Mouse (Mus musculus): ENCODE results near the gene 1700092M07Rik. TPM values are rescaled to one million over a fixed set of nuclear protein-coding genes. Genes with fewer than 3 reads are reported as not detected.

Gene 1700092M07Rik
- under 1 TPM in 1 of 2 experiments, not detected in 1; 0.72 TPM for total RNA-seq (2021)
- long read RNA-seq, experiment 1, result 0 reads
- long read RNA-seq, experiment 2, result 0 reads

DNA sequence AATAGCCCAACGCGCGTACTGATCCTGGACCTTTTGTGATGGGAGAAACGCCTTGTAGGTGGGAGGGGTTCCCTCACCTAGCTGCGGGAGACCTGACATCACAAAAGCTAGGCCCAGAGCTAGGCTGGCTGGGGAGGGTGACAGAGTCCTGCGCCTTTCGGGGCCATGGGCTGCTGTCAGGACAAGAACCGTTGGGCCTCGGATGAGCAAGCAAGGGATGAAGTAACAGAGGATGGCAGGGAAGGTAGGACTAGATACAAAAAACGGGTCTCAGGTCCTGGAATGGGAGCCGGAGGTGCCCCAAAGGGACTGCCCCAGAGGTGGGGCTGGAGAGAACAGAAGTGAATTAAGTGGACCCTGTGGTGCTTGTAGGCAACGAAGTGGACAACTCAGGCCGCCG is at the start of gene 1700092M07Rik:
Gene 1700092M07Rik, plus strand, starts transcription at position 116 of the 400 bp plus-strand sequence.
- peak in 1 of 2 experiments; percentile 8 for DNase-seq

DNA sequence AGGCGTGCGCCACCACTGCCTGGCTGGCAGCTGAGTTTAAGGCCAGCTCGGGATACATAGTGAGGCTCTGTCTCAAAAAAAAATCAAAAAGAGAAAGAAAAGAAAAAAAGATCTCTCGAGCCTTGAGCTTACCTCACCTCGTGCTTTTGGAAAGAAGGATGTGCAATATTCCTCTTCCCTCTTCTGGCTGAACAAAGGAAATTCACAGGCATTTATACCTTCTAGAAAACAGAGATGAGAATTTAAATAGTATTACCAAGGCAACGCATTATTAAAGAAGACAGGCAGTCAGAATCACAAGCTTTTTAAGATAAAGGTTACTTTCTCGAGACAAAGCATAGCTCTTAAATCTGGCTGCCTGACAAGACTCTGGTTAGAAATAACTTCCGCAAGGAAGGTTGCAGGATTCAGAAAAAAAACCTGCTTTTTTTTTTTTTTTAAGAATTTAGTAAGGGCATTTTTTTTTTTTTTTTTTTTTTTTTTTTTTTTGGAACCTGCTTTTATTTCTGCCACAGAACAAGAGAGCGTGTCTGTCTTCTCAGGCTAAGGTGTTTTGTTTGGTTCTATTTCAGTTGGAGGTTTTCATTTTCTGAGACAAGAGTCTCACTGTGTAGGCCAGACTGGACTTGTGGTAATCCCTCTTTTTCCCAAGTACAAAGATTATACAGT is 48.5 kb upstream of the 1700092M07Rik start:
- no peak for DNase-seq

DNA sequence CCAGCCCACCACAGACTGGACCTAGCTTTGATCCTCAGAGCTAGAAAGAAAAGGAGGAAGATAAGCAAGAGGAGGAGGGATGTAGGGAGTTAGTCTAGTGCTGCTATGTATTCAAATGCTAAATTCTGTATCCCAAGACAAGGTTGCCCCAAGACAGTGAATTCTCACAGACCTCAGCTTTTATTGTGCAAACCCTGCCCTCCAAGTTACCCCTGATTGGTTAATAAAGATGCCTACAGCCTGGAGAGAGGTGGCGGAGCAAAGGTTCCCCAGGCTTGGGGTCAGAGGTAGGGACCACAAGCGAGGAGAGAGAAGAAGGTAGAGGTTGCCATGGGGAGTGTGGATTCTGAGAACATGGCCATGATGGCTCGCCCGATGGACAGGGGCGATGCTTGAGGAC is 47.8 kb upstream of the 1700092M07Rik start:
- DNase-seq, result no peak

DNA sequence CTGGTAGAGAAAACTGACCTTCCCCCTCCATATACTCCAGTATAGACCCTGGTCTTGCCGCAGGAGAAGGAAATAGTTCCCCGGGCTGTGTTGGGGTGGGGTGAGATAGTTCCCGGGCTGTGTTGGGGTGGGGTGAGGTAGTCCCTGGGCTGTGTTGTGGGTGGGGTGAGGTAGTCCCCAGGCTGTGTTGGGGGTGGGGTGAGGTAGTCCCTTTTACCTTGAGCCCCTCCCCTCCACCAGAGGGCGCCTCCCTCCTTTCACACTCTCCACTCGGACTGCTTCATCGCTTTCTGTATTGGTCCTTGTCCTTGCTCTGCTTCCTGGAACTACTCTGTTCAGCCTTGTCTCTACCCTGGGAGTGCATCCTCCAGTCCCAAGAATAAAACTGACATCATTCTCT is 45.2 kb upstream of the 1700092M07Rik start:
- DNase-seq, result peak; percentile 35 to 49

DNA sequence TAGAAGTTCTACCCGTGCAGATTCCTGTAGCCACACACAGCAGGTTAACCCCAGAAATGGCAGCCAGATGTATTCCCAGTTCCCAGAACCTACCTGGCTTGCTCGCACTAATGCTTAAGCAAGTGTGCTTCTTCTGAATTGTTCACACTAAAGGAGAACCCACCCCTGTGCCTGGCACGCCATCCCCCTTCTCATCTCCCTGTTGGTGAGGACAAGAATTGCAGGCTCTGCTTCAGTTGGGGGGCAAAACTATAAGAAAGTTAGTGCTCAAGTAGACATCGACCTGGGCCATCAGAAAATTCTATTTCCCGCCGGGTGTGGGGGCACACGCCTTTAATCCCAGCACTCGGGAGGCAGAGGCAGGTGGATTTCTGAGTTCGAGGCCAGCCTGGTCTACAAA is 40.9 kb upstream of the 1700092M07Rik start:
- no peak for DNase-seq

DNA sequence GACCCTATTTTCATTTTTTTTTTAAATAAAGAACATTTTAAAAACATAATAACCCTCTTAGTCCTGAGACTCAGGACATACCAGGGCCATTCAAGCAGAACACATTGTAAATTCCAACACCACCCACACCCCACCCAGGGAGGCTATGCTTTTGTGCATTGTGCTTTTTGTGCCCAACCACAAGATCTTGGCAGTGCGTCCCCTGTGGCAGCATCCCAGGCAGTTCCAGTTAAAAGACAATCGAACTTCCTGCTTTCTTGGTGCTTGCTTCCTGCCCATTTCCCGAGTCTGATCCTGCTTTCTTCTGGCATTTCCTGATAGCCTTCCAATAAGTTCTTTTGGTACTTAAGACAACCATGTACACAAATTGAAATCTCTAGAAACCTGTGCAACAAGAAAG is 38.1 kb upstream of the 1700092M07Rik start:
- peak; percentile 41 to 63 for DNase-seq

DNA sequence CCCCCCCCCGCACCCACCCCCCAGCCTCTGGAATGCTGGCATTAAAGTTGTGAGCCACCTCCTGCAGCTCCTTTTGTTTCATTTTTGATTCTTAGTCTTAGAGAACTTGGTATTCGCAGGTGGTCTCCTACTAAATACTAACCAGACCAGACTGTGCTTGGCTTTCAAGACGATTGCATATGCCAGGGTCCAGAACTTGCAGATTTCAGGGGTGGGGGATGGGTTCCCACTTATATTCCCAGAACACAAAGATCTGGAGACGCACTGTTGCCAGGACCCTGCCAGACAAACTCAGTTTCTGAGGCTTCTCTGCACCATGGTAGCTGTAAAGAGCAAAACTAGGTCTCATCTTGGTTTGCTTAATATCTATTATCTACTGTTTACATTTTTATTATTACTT is 36.9 kb upstream of the 1700092M07Rik start:
- no peak for DNase-seq

DNA sequence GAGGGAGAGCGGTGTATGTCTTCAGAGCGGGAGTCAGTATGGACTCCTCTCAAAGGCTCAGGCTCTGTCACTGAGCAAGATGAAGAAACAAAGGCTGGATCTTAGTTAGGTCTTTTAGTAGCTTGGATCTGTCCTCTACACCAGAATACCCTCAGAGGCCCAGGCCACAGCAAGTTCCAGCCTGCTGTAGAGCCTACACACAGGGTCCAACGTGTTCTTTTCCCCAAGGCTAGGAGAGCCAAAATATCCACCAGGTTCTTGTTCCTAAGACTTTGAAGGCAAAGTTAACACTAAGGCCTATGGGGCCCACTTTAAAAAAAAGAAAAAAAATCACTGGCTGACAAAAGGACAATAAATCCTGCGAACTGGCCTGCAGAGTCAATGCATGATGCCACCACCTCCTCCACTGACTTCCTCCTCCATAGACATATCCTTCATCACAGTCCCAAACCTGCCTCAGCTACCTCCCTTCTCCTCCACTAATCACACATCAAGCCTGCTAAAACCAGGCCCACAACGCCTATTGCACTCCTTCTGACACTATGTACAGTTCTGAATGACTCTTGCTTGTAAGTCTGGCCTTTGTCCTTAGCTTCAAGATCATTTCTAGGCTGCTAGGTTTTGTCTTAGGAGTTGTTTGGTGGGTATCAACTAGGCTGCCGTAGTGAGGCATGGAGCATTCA is 35.4 kb upstream of the 1700092M07Rik start:
- no peak for DNase-seq

DNA sequence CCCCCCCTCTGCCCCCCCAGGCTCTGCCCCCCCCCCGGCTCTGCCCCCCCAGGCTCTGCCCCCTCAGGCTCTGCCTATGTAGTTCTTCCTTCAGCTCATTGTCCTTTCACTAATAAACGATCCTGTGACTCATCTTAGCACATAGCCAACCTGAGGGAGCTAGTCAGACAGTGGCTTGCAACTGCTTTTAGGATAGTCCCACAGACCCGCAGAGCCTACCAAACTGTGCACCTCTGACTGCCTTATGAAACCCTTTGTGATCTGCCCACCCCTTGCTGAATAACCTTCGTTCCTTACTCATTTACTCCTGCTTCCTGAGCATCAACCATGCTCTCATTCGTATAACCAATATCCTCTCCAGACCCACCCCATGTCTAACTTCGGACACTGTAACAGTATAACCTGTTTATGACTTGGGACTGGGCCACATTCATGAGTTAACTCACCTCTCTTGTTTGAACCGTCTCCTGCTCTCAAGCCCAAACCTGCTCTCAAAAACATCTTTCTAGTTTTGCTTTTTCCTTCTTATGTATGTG is 34.3 kb upstream of the 1700092M07Rik start:
- no peak for DNase-seq

DNA sequence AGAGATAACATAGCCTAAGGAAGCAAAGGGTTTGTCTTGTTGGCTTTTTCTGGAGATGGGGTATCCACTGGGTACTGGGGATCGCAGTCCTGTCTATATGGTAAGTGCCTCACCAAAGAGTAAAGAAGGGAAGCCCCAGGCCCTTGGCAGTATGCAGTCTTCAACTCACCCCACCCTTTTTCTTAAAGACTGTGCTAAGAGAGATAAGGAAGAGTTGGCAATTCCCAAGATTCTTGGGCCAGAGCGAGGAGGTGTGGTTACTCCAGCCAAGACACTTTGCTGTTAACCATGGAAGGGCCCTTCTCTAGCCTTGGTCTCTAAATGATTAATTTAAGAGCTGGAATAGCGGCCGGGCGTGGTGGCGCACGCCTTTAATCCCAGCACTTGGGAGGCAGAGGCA is 33.6 kb upstream of the 1700092M07Rik start:
- no peak for DNase-seq

DNA sequence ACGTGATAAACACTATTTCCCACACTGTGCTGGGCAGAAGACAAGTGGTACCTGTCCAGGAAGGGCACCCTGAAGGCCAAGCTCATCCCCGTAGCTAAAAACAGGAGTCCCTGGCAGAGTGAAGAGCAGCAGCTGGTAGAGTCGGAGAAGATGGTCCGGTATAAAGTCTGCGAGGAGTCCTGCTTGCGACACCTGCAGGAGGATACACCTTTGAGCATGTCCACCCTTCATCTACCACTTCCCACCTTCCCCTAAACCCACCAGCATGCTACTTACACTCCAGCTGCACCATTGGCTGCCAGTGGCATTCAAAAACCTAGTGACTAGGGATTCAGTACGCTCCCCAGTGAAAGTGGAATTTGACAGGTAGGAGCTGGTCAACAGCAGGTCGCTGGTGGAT is 31.6 kb upstream of the 1700092M07Rik start:
- no peak for DNase-seq

DNA sequence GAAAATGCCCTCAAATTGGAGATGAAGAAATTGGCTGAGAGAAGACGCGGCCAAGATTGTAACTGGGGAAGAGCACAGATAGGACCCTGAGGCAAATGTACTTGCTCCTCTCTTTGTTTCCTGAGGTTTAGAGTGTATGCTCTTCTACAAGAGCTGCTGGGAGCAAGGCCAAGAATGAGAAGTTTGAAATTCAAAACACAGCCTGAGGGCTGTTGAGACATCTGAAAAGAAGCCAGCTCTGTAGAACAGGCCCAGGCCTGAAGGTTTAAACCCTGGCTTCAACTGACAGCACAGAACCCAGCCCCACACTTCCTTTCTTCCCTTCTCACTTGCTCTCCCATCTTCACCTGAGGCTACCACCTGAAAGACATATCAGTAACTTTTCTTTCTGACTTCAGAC is 30.5 kb upstream of the 1700092M07Rik start:
- peak; percentile 50 to 57 for DNase-seq

DNA sequence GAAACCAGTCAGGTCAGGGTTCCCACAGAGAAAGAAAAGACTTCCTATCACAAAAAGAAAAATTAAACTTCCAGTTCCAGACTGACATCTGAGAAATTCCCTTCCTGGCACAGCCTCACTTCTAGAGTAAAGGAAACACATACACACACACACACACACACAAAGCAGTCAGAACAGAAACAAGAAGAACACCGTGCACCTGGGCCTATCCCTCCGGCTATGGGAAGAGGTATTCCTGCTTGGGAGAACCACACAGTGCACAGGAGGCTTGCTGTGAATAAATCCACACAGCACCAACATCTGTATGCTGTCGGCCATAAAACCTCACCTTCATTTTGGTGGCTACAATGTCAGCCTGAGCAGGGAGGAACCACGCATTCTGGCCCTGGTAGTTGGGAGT is 29.0 kb upstream of the 1700092M07Rik start:
- no peak for DNase-seq

DNA sequence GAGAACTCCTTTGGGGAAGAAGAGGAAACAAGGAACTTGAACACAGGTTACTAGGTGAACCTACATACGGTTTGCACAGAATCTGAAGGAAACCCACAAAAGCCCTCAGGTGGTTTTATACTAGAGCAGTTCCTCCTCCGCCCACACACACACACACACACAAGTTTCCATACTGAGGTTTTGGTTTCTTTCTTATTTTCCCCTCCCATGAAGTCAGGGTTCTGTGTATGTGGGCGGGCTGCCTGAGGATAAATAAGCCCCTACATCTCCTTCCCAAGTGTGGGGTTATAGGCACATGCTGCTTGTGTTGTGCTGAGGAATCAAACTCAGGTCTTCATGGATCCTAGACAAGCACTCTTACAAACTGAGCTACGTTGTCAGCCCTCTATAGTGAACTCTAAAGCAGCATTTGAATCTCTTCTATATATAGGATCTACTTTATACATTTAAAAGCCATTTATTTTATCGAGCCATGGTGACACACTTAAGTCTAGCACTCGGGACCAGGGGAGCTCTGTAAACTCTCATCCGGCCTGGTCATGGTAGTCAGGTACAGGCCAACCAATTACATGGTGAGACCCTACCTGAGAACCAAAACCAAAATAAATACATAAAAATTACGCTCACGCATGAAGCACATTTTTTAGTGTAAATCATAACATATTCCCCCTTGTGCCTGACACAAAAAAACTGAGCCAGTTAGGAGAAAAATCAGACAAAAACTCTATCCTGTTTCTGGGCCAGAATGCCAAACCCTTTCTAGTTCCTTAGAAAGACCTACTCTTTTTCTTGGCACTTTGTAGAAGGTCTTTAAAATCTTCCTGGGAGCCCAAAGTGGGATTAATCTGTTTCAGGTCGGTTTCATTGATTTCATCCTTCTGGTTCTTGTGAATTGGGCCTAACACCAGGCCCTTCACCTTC is 28.3 kb upstream of the 1700092M07Rik start:
- peak in 1 of 2 experiments; percentile 14 for DNase-seq

DNA sequence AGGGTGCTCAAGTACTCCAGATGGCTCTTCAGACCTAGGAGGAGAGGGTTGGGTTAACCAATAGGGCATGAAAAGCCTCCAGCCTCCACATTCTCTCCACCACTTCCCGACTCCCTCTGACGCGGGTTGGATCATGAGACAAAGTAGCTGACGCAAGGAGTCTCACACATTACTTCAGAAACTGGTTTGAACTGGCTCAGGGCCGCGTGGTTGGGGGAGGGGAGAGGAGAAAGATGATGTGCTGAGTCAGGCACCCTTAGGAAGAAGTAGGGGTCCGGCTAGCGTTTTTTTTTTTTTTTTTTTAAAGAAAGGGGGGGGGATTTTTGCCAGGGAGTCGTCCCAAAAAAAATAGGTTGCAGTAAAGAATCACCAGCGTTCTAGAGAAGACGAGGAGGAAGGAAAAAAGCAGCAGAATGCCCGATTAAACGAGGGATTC is 27.6 kb upstream of the 1700092M07Rik start:
- DNase-seq, result peak; percentile 77

DNA sequence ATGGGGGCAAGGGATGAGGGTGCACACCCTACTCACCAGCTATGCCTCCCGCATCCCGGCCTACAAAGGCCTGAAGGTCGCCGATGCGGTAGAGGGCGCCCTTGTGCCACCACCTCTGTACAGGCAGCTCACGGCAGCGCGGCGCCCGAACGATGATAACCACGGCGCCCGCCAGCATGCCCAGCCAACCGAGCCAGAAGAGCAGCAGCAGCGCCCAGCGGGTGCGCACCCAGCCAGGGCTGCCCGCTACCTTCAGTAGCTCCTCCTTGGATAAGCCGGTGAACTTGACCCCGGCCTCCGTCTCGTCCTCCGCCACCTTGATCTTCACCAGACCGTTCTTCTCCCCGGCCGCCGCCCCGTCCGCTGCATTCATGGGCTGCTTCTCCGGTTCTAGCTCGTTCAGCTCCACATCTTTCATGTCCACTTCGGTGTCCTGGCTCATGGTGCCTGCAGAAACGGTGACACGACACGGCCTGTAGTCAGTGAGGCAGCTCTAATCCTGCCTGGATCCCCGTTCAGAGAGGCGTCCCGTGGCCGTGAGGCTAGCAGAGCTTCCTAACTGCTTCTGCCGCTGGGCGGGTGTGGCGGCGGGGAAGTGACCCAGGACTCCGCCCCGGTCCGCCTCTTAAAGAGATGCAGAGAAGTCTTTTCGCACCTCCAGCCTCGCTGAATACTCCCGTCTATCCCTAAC is 27.1 kb upstream of the 1700092M07Rik start:
- peak; percentile 95 to 96 for DNase-seq

DNA sequence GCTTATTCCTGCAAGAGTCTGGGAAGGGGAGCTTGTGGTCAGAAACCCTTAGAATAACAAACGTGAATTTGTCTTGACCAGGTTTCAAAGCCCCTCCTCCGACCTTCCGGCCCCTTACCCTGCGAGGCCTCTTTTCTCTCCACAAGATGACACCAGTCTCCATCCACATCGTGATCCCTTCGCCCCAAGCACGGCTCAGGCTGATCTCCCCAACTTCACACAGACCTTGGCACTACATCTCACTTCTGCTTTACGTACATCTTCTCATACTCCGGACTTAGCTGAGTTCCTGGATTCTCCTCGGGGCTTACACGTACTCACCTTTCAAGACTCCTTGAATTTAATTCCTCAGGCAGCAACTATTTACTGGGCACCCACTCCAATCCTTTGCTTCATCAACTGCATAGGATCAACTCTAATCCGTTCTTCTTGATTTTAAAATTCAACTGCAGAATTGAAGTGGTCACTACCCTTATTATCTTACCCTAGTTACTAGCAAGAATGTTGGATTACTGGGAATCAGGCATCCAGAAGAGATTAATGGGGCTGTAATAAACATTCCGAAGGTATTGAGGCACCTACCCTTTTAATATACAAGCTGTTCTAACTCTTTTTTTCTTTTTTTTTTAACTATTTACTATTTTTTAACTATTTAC is 26.4 kb upstream of the 1700092M07Rik start:
- DNase-seq, result no peak

DNA sequence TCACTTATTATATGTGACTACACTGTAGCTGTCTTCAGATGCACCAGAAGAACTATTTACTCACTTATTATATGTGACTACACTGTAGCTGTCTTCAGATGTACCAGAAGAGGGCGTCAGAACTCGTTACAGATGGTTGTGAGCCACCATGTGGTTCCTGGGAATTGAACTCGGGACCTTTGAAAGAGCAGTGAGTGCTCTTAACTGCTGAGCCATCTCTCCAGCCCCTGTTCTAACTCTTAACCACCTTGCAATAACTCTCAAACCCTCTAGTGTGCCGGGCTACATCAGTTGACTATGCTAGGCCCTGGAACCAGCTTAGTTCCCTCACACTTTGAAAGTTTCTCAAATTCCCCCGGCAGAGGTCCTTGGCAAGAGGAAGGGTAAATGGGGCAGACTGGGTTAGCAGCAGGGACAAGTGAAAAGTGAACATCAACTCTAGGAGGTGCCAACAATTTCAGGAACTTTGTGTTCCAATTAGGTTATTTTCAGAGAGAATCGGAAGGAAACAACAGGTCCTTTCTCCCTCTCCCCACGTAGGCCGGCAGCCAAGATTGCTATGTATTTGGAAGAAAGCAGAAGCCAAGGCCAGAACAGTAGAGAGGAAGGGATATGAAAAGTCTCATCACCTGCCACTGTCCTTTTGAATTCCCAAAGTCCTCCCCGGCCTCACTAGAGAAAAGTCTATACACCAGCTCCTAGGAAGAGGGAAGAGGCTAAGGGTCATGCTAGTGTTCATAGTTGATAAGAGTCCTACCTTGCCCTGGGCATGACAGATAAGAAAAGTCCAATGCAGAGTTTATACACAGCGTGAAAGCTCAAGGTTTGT is 25.7 kb upstream of the 1700092M07Rik start:
- DNase-seq, result peak; percentile 44 to 67

DNA sequence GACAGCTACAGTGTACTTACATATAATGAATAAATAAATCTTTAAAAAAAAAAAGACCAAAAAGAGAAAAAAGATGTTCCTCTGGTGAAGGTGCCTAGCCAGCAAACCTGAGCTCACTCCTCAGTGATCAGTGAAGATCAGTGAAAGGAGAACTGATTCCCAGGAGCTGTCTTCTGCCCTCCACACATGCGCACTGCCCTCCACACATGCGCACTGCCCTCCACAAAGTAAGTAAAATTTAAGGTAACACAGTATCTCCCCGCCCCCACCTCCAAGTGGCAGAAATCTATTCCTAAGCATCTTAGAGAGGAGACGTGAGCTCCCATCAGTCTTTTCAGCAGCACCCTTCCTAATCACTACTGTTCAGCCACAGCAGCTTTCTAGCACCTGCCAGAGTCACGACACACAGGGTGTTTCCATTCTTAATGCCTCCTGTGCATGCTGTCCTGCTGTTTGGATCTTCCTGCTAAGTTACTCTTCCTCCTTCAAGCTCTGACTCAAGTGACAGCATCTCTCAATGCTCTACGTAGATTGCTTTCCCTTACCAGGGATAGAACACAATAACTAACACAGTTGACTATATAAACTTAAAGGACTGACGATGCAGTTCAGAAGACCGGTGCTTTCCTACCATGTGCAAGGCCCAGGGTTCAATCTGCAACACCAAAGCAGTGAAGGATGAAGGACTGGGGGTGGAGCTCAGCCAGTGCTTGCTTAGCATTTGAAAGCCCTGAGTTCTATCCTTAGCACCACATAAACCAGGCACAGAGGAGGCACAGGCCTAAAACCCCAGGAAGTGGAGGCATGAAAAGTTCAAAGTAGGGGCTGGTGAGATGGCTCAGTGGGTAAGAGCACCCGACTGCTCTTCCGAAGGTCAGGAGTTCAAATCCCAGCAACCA is 24.4 kb upstream of the 1700092M07Rik start:
- DNase-seq, result no peak
